Mouse (Mus musculus): ENCODE measurements around the gene Foxi1. TPM values are rescaled to one million over a fixed set of nuclear protein-coding genes. Genes with fewer than 3 reads are reported as not detected.
"Not testable (repeated sequence)": the region's sequence is repeated elsewhere in the genome, so short reads cannot be mapped to it uniquely, and the experiment has no call there.

Foxi1 gene
- polyA plus RNA-seq, 1 experiment from 2014 or later = not detected

GRCm38 (mm10) chr11:34228758-34229364 lies 21.0 kb upstream of the Foxi1 start:
- Histone ChIP-seq H3K4me2 (replicated peaks; ENCODE audit: low read depth) (no peak overlapping the region), H3K36me3 (ENCODE audit: control insufficient read depth, insufficient read depth) (no peaks in the 10 kb centered on the region), H3K9me3 (ENCODE audit: control insufficient read depth) (no peaks in the 10 kb centered on the region), H3K27me3 (replicated peaks; ENCODE audit: control insufficient read depth, insufficient read depth, low read length) (no peaks in the 10 kb centered on the region), H3K9ac (ENCODE audit: low read depth, low read length) (no peak overlapping the region), H3K4me3 (ENCODE audit: low read depth, low read length) (no peak overlapping the region), H3K4me1 (replicated peaks; ENCODE audit: control insufficient read depth, insufficient read depth, low read length) (no peaks in the 10 kb centered on the region), H3K27ac (ENCODE audit: low read depth, low read length) (no peak overlapping the region)
- WGBS = 37% methylated on average over 6 of the region's 6 CpGs
- ATAC-seq = no peak
- TF ChIP-seq CTCF (IDR thresholded peaks at IDR 0.05; ENCODE audit: low read depth) = peak; percentile 75

- Histone ChIP-seq H3K9ac (ENCODE audit: low read depth, low read length) (no peak overlapping the region), H3K27ac (ENCODE audit: low read depth, low read length) (no peak overlapping the region), H3K4me1 (replicated peaks; ENCODE audit: control insufficient read depth, insufficient read depth, low read length) (no peaks in the 10 kb centered on the region), H3K4me3 (ENCODE audit: low read depth, low read length) (no peak overlapping the region), H3K36me3 (ENCODE audit: control insufficient read depth, insufficient read depth) (no peaks in the 10 kb centered on the region), H3K27me3 (replicated peaks; ENCODE audit: control insufficient read depth, insufficient read depth, low read length) (no peaks in the 10 kb centered on the region), H3K9me3 (ENCODE audit: control insufficient read depth) (no peaks in the 10 kb centered on the region), H3K4me2 (replicated peaks; ENCODE audit: low read depth) (no peak overlapping the region)
- 47% methylated on average over 1 of the region's 1 CpGs for WGBS
- peak; percentile 52 for TF ChIP-seq CTCF (IDR thresholded peaks at IDR 0.05; ENCODE audit: low read depth)
- ATAC-seq = no peak
These were observed 19.3 kb upstream of the Foxi1 start for GRCm38 (mm10) chr11:34227180-34227579.

DNA sequence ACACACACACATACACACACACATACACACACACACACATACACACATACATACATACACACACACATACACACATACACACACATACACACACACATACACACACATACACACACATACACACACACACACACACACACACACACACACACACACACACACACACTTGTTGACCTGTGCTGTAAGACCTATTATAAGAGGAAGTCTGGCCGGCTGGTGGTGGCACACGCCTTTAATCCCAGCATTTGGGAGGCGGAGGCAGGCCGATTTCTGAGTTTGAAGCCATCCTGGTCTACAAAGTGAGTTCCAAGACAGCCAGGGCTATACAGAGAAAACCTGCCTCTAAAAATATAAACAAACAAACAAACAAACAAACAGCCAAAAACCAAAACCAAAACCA lies 12.7 kb upstream of the Foxi1 start:
- not testable (repeated sequence) for H3K4me2 ChIP-seq (replicated peaks; ENCODE audit: low read depth); H3K27ac ChIP-seq (ENCODE audit: low read depth, low read length); H3K27me3 ChIP-seq (replicated peaks; ENCODE audit: control insufficient read depth, insufficient read depth, low read length); H3K9ac ChIP-seq (ENCODE audit: low read depth, low read length); ATAC-seq; H3K36me3 ChIP-seq (ENCODE audit: control insufficient read depth, insufficient read depth); H3K4me1 ChIP-seq (replicated peaks; ENCODE audit: control insufficient read depth, insufficient read depth, low read length); H3K9me3 ChIP-seq (ENCODE audit: control insufficient read depth); H3K4me3 ChIP-seq (ENCODE audit: low read depth, low read length)
- WGBS = 81% methylated on average over 4 of the region's 4 CpGs

DNA sequence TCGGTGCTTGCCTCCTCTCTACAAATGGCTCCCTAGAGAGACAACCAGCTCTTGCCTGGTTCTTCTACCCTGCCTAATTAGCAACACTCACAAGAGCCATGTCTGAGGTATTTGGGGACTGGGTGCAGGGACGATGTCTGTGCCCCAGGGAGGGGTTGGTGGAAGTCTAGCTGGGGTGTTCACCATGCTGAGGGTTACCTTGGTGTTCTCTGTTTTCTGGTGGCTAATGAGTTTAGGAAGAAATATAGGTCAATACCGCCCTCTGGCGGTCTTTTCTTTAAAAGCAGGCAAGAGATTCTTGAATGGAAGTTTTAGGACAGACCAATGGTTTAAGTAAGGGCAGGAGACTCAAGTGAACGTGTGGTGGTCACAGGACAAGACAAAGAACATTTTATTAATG lies 5.0 kb upstream of the Foxi1 start:
- ATAC-seq = no peak
- no peaks in the 10 kb centered on the region for H3K9me3 ChIP-seq (ENCODE audit: control insufficient read depth)
- H3K36me3 ChIP-seq (ENCODE audit: control insufficient read depth, insufficient read depth) = no peaks in the 10 kb centered on the region
- WGBS = 20% methylated on average over 5 of the region's 5 CpGs
- no peak overlapping the region for H3K27ac ChIP-seq (ENCODE audit: low read depth, low read length)
- peak; percentile 68 for TF ChIP-seq CTCF (IDR thresholded peaks at IDR 0.05; ENCODE audit: low read depth)
- no peak overlapping the region for H3K9ac ChIP-seq (ENCODE audit: low read depth, low read length)
- no peaks in the 10 kb centered on the region for H3K27me3 ChIP-seq (replicated peaks; ENCODE audit: control insufficient read depth, insufficient read depth, low read length)
- H3K4me3 ChIP-seq (ENCODE audit: low read depth, low read length) = no peak overlapping the region
- no peaks in the 10 kb centered on the region for H3K4me1 ChIP-seq (replicated peaks; ENCODE audit: control insufficient read depth, insufficient read depth, low read length)
- no peak overlapping the region for H3K4me2 ChIP-seq (replicated peaks; ENCODE audit: low read depth)

DNA sequence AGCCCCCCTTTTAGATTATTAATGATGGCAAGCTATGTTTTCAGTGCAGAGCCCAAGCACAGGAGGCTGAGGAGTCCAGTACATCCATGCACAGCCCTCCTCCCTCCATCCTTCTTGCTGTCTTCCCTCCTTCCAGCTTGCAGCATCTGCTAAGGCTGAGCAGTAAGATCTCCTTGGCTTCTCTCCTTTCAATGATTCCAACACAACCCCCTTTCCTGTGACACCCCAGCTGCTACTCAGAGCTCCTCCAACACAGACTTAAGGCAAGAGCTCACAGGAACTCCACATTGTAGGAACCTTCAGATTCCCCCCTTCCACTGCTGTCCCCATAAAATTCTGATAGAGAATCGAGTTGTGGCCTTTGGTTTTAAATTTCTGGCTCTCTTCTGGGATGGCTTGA lies 5.1 kb downstream of the Foxi1 start:
- H3K27ac ChIP-seq (ENCODE audit: low read depth, low read length) = no peak overlapping the region
- H3K4me3 ChIP-seq (ENCODE audit: low read depth, low read length) = no peak overlapping the region
- H3K4me1 ChIP-seq (replicated peaks; ENCODE audit: control insufficient read depth, insufficient read depth, low read length) = no peaks in the 10 kb centered on the region
- H3K9me3 ChIP-seq (ENCODE audit: control insufficient read depth) = no peaks in the 10 kb centered on the region
- ATAC-seq = no peak
- no peaks in the 10 kb centered on the region for H3K36me3 ChIP-seq (ENCODE audit: control insufficient read depth, insufficient read depth)
- H3K27me3 ChIP-seq (replicated peaks; ENCODE audit: control insufficient read depth, insufficient read depth, low read length) = no peaks in the 10 kb centered on the region
- no peak overlapping the region for H3K4me2 ChIP-seq (replicated peaks; ENCODE audit: low read depth)
- no peak for TF ChIP-seq CTCF (IDR thresholded peaks at IDR 0.05; ENCODE audit: low read depth)
- 43% methylated on average over 1 of the region's 1 CpGs for WGBS
- H3K9ac ChIP-seq (ENCODE audit: low read depth, low read length) = no peak overlapping the region

DNA sequence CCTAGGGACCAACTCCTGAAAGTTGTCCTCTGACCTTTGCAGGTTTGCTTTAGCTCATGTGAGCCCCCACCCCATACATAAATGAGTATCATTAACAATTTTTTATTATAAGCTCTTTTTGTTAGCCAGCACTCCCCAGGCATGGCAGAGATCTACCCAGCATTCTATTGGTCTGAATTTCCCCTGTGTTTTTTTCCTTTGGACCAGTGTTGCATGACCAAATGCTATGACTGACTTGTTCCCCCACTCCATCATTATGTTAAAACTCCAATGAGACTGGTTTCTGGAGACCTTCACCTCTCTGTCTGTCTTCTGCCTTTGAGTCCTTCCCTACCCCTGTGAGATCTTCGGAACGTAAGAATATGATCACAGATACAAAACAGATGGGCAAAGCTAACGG lies 12.7 kb downstream of the Foxi1 start:
- Histone ChIP-seq H3K4me2 (replicated peaks; ENCODE audit: low read depth) (no peak overlapping the region), H3K36me3 (ENCODE audit: control insufficient read depth, insufficient read depth) (no peaks in the 10 kb centered on the region), H3K4me1 (replicated peaks; ENCODE audit: control insufficient read depth, insufficient read depth, low read length) (no peaks in the 10 kb centered on the region), H3K4me3 (ENCODE audit: low read depth, low read length) (no peak overlapping the region), H3K27ac (ENCODE audit: low read depth, low read length) (no peak overlapping the region), H3K9me3 (ENCODE audit: control insufficient read depth) (no peaks in the 10 kb centered on the region), H3K9ac (ENCODE audit: low read depth, low read length) (no peak overlapping the region), H3K27me3 (replicated peaks; ENCODE audit: control insufficient read depth, insufficient read depth, low read length) (no peaks in the 10 kb centered on the region)
- TF ChIP-seq CTCF (IDR thresholded peaks at IDR 0.05; ENCODE audit: low read depth) = no peak
- no peak for ATAC-seq
- 90% methylated on average over 3 of the region's 3 CpGs for WGBS

Data from intestine, postnatal 0 days (tissue).